8 mouse cellular contexts compared by ENCODE assay signal in the genomic region with DNA sequence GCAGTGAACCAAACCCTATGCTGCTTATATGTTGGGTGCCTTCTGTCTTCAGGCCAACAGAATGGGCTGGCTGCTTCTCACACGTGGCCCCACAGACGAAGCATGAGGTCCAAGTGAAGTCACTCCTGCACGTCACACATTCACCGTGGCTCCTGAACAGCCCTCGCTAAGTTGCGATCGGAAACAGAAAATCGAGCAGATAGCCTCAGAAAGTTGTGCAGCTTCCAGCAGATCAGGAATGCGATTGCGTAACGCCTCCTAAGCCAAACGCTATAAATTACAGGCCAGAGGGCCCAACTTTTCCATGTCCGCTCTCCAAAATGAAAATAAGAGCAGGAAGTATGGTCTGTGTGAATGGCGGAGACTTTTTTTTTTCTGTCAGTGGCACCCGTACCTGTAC. TPM values are rescaled to one million over a fixed set of nuclear protein-coding genes. Genes with fewer than 3 reads are reported as not detected.
DNase-seq lines count a peak whose midpoint lies in the region; ATAC-seq lines count a peak whose summit lies in the region.

No protein-coding gene starts in this region.

- H3K4me1 ChIP-seq in neural tube, embryonic 11.5 days (ENCODE audit: control insufficient read depth, insufficient read depth, low read length): peaks cover 45% of the 10 kb centered on the region
- H3K4me1 ChIP-seq in midbrain, embryonic 12.5 days: peaks cover 83% of the 10 kb centered on the region

- H3K9ac ChIP-seq in neural tube, embryonic 11.5 days (ENCODE audit: low read length): no peak overlapping the region
- H3K9ac ChIP-seq in midbrain, embryonic 12.5 days (replicated peaks): no peak overlapping the region

- H3K27me3 ChIP-seq in neural tube, embryonic 11.5 days (ENCODE audit: control insufficient read depth, insufficient read depth, low read length): no peaks in the 10 kb centered on the region
- no peaks in the 10 kb centered on the region for H3K27me3 ChIP-seq in midbrain, embryonic 12.5 days

- no peak overlapping the region for H3K4me2 ChIP-seq in neural tube, embryonic 11.5 days (ENCODE audit: low read depth)
- H3K4me2 ChIP-seq in midbrain, embryonic 12.5 days (replicated peaks): no peak overlapping the region

- no peaks in the 10 kb centered on the region for H3K9me3 ChIP-seq in neural tube, embryonic 11.5 days (ENCODE audit: control insufficient read depth, low read length)
- H3K9me3 ChIP-seq in midbrain, embryonic 12.5 days: no peaks in the 10 kb centered on the region

- 60% methylated on average over 15 of the region's 15 CpGs for WGBS in neural tube, embryonic 11.5 days
- WGBS in midbrain, embryonic 12.5 days: 88% methylated on average over 15 of the region's 15 CpGs

- DNase-seq in neural tube, embryonic 11.5 days (ENCODE audit: low spot score): no peak
- no peak for DNase-seq in neural tube, embryonic 10.5 days (ENCODE audit: extremely low spot score, low spot score)
- DNase-seq in heart, adult 11 months: peak; percentile 97
- peak; percentile 72 for DNase-seq in kidney, adult 9 months
- DNase-seq in cerebellum, postnatal 36 days: no peak
- DNase-seq in cerebellum, postnatal 4 days (ENCODE audit: low spot score in 2 of 2): no peak
- DNase-seq in frontal cortex, postnatal 14 days (ENCODE audit: low spot score in 2 of 2): no peak

- H3K27ac ChIP-seq in neural tube, embryonic 11.5 days (ENCODE audit: low read depth, low read length): peak overlapping the region; percentile 54; the same call in 1 of the 2 replicates
- H3K27ac ChIP-seq in midbrain, embryonic 12.5 days (replicated peaks): peak overlapping the region; percentile 66; the same call in 1 of the 2 replicates

- H3K4me3 ChIP-seq in neural tube, embryonic 11.5 days (ENCODE audit: low read depth, low read length): no peak overlapping the region
- no peak overlapping the region for H3K4me3 ChIP-seq in midbrain, embryonic 12.5 days

- H3K36me3 ChIP-seq in neural tube, embryonic 11.5 days (ENCODE audit: control insufficient read depth, insufficient read depth, low read length): no peaks in the 10 kb centered on the region
- no peaks in the 10 kb centered on the region for H3K36me3 ChIP-seq in midbrain, embryonic 12.5 days

- no peak for ATAC-seq in neural tube, embryonic 11.5 days (ENCODE audit: insufficient read depth, low FRiP score, low TSS enrichment)
- ATAC-seq in midbrain, embryonic 12.5 days (ENCODE audit: low FRiP score, low read depth): no peak

RNA-seq across cellular contexts. Expression of gene Glod4, which starts 48.9 kb away (rescaled TPM):
- polyA plus RNA-seq in neural tube, embryonic 11.5 days (2014; fragmentation: Nextera tagmentation; extraction: Ambion mirVana): 116 and 118 TPM in 2 replicates
- polyA plus RNA-seq in midbrain, embryonic 12.5 days (2016; fragmentation: Nextera tagmentation; extraction: Ambion mirVana): 113 and 116 TPM in 2 replicates

RNA-seq across cellular contexts. Expression of gene Mrm3, which starts 48.9 kb away (rescaled TPM):
- polyA plus RNA-seq in neural tube, embryonic 11.5 days (2014; fragmentation: Nextera tagmentation; extraction: Ambion mirVana): 18.6 and 18.8 TPM in 2 replicates
- polyA plus RNA-seq in midbrain, embryonic 12.5 days (2016; fragmentation: Nextera tagmentation; extraction: Ambion mirVana): 16.4 and 17.7 TPM in 2 replicates

Comparison
In these comparisons a context has a peak if more than half of its experiments do, and no peak if none do; other contexts are left out.
1. DNase-seq: peak in heart, adult 11 months (single experiment) and kidney, adult 9 months (single experiment); none in neural tube, embryonic 11.5 days (single experiment), neural tube, embryonic 10.5 days (single experiment), cerebellum, postnatal 36 days (0 of 2), cerebellum, postnatal 4 days (0 of 2) and frontal cortex, postnatal 14 days (0 of 2).